Mouse (Mus musculus) kidney, postnatal 0 days (tissue): ENCODE measurements around the gene Ciao1. TPM values are rescaled to one million over a fixed set of nuclear protein-coding genes. Genes with fewer than 3 reads are reported as not detected.

Experiments
- ATAC-seq: fragments of 200-750 bp; cut with Nextera tagmentation; replicated peaks from 2 replicates; pipeline ENCODE4 v1.8.0; 2017; ENCODE audit warnings: low read depth, moderate number of reproducible peaks, moderate TSS enrichment, moderate library complexity; ENCODE audit not compliant: low FRiP score
- DNase-seq: peaks from one replicate; pipeline ENCODE4 v3.0.0-alpha.2; 2016; ENCODE audit warnings: low spot score
- H3K27ac ChIP-seq: fragments of 300-500 bp; sonication (generic); 2 replicates; pipeline ENCODE4 v1.5.1; 2014; ENCODE audit warnings: mild to moderate bottlenecking
- H3K27me3 ChIP-seq: fragments of 300-500 bp; sonication (generic); 2 replicates; pipeline ENCODE4 v1.6.1; 2014; ENCODE audit warnings: low read length, mixed read lengths; ENCODE audit not compliant: insufficient read depth
- H3K36me3 ChIP-seq: fragments of 300-500 bp; sonication (generic); 2 replicates; pipeline ENCODE4 v1.6.1; 2014; ENCODE audit warnings: low read length, mixed read lengths; ENCODE audit not compliant: insufficient read depth
- H3K4me1 ChIP-seq: fragments of 300-500 bp; sonication (generic); replicated peaks from 2 replicates; pipeline ENCODE4 v1.6.1; 2014; ENCODE audit warnings: antibody characterized with exemption, low read length, mixed read lengths; ENCODE audit not compliant: insufficient read depth
- H3K4me2 ChIP-seq: fragments of 300-500 bp; sonication (generic); 2 replicates; pipeline ENCODE4 v1.6.1; 2014; ENCODE audit warnings: mild to moderate bottlenecking, low read length, moderate library complexity, mixed read lengths
- H3K4me3 ChIP-seq: fragments of 300-500 bp; sonication (generic); replicated peaks from 2 replicates; pipeline ENCODE4 v1.5.1; 2014; ENCODE audit warnings: low read depth, low read length
- H3K9ac ChIP-seq: fragments of 300-500 bp; sonication (generic); 2 replicates; pipeline ENCODE4 v1.6.1; 2014; ENCODE audit warnings: low read depth, low read length
- H3K9me3 ChIP-seq: fragments of 300-500 bp; sonication (generic); replicated peaks from 2 replicates; pipeline ENCODE4 v1.6.1; 2016; ENCODE audit warnings: low read length, inconsistent platforms, mixed read lengths
- CTCF ChIP-seq: IDR thresholded peaks from 2 replicates; pipeline ENCODE4 v1.5.1; 2016; ENCODE audit warnings: antibody characterized with exemption, low read depth, mild to moderate bottlenecking, moderate library complexity
- WGBS: fragments of 180-500 bp; shearing (Covaris S2); extraction: QIAGEN DNeasy Blood & Tissue Kit; methylation state at CpG from one replicate; pipeline ENCODE4 v1.1.7; 2014; 5-methylcytosine and 5-hydroxymethylcytosine counted together
- polyA plus RNA-seq: library from polyadenylated mRNA; unstranded; fragments of >200 nt; fragmentation: Nextera tagmentation; extraction: Ambion mirVana; gene quantifications from 2 replicates; pipeline ENCODE4 v1.2.1, GENCODE M21; 2015

Ciao1 gene
- polyA plus RNA-seq, 1 experiment from 2014 or later = 67.8 TPM

GRCm38 (mm10) chr2:127262480-127262879 lies 14.9 kb upstream of the Ciao1 start:
- no peak for DNase-seq
- Histone ChIP-seq H3K27ac (no peak overlapping the region), H3K4me2 (no peak overlapping the region), H3K9ac (no peak overlapping the region), H3K4me1 (no peaks in the 10 kb centered on the region), H3K27me3 (no peaks in the 10 kb centered on the region), H3K9me3 (no peaks in the 10 kb centered on the region), H3K4me3 (no peak overlapping the region), H3K36me3 (peaks cover 21% of the 10 kb centered on the region)
- no peak for TF ChIP-seq CTCF
- no peak for ATAC-seq

DNA sequence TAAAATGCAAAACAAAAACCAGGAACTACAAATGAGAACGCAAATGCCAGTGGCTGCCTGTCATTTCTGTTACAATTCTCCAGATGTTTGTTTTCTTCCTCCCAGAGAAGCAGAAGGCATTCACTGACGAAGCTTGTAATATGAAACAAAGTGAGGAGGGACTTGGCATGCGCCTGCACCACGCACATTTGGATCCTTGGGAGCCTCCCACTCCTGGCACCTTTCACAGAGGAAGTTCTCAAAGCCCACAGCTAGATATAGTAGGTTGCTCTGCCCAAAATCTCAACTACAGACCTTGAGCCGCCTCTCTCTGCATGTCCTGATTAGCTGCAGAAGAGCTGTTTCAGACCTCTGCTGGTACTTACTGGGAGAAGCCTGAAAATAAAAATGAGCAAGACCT lies 11.7 kb upstream of the Ciao1 start:
- no peak overlapping the region for H3K9ac ChIP-seq
- no peaks in the 10 kb centered on the region for H3K4me1 ChIP-seq
- H3K9me3 ChIP-seq = no peaks in the 10 kb centered on the region
- no peaks in the 10 kb centered on the region for H3K27me3 ChIP-seq
- H3K4me3 ChIP-seq = no peak overlapping the region
- ATAC-seq (no peak), DNase-seq (no peak)
- H3K36me3 ChIP-seq = peaks cover 29% of the 10 kb centered on the region
- TF ChIP-seq CTCF = no peak
- no peak overlapping the region for H3K4me2 ChIP-seq
- H3K27ac ChIP-seq = no peak overlapping the region
- 71% methylated on average over 5 of the region's 5 CpGs for WGBS

DNA sequence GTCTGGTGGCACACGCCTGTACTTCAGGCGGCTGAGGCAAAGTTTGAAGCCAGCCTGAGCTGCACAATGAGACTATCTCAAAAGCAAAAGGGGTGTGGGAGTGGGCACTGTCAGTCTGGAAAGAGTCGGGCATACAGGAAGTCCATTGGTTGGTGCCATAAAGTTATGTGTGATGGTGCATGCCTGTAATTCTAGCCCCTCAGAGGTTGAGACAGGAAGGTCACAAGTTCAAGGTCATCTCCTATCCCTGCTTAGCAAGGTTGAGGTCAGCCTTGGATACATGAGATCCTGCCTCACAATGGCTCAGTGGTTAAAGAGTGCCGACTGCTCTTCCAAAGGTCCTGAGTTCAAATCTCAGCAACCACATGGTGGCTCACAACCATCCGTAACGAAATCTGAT lies 7.7 kb upstream of the Ciao1 start:
- DNase-seq (peak; percentile 19), ATAC-seq (no peak)
- H3K27me3 ChIP-seq = no peaks in the 10 kb centered on the region
- 55% methylated on average over 6 of the region's 6 CpGs for WGBS
- peaks cover 10% of the 10 kb centered on the region for H3K4me1 ChIP-seq
- H3K4me3 ChIP-seq = no peak overlapping the region
- no peak overlapping the region for H3K27ac ChIP-seq
- no peak for TF ChIP-seq CTCF
- H3K9ac ChIP-seq = no peak overlapping the region
- no peaks in the 10 kb centered on the region for H3K9me3 ChIP-seq
- H3K36me3 ChIP-seq = peaks cover 29% of the 10 kb centered on the region
- H3K4me2 ChIP-seq = no peak overlapping the region

- DNase-seq (no peak), ATAC-seq (no peak)
- TF ChIP-seq CTCF = no peak
- Histone ChIP-seq H3K4me3 (no peak overlapping the region), H3K4me2 (no peak overlapping the region), H3K27me3 (no peaks in the 10 kb centered on the region), H3K27ac (no peak overlapping the region), H3K9ac (no peak overlapping the region), H3K9me3 (no peaks in the 10 kb centered on the region), H3K4me1 (peaks cover 10% of the 10 kb centered on the region), H3K36me3 (peaks cover 25% of the 10 kb centered on the region)
- 81% methylated on average over 3 of the region's 3 CpGs for WGBS
Observed at GRCm38 (mm10) chr2:127254604-127255134, 7.1 kb upstream of the Ciao1 start.

GRCm38 (mm10) chr2:127252787-127253186 lies 5.2 kb upstream of the Ciao1 start:
- 32% methylated on average over 5 of the region's 5 CpGs for WGBS
- Histone ChIP-seq H3K9me3 (no peaks in the 10 kb centered on the region), H3K4me2 (no peak overlapping the region), H3K36me3 (peaks cover 11% of the 10 kb centered on the region), H3K9ac (0 out of 2 replicates have a peak overlapping the region, but pooled peaks have one; percentile 9), H3K27me3 (no peaks in the 10 kb centered on the region), H3K4me1 (peaks cover 18% of the 10 kb centered on the region), H3K4me3 (no peak overlapping the region), H3K27ac (peak overlapping the region; percentile 48; the same call in 1 of the 2 replicates)
- no peak for ATAC-seq
- DNase-seq = no peak
- TF ChIP-seq CTCF = no peak

- no peaks in the 10 kb centered on the region for H3K27me3 ChIP-seq
- no peak for TF ChIP-seq CTCF
- no peak overlapping the region for H3K9ac ChIP-seq
- peaks cover 18% of the 10 kb centered on the region for H3K4me1 ChIP-seq
- WGBS = 15% methylated on average over 3 of the region's 3 CpGs
- no peaks in the 10 kb centered on the region for H3K9me3 ChIP-seq
- H3K4me3 ChIP-seq = no peak overlapping the region
- peak; percentile 32 for DNase-seq
- no peak for ATAC-seq
- H3K27ac ChIP-seq = peak overlapping the region; percentile 54; the same call in 1 of the 2 replicates
- H3K4me2 ChIP-seq = no peak overlapping the region
- peaks cover 3% of the 10 kb centered on the region; the same call in 1 of the 2 replicates for H3K36me3 ChIP-seq
Observed at GRCm38 (mm10) chr2:127251880-127252527, 4.4 kb upstream of the Ciao1 start.
